Mouse (Mus musculus) E14TG2a.4 (cell line): ENCODE data around the gene Pemt.

ENCODE experiments used
- CTCF ChIP-seq: conservative IDR thresholded peaks from 2 replicates; pipeline ENCODE4 v1.5.1; 2014; ENCODE audit warnings: low read length
- NANOG ChIP-seq: IDR thresholded peaks from 2 replicates; pipeline ENCODE4 v1.6.1; 2014; ENCODE audit warnings: borderline replicate concordance, low read length, mixed read lengths
- POU5F1 ChIP-seq: IDR thresholded peaks from 2 replicates; pipeline ENCODE4 v1.6.1; 2014; ENCODE audit warnings: low read length, borderline replicate concordance

- TF ChIP-seq CTCF = no peak
- no peak for TF ChIP-seq NANOG
- TF ChIP-seq POU5F1 = no peak
Observed at GRCm38 (mm10) chr11:60073121-60073520, 26.8 kb upstream of the Pemt start.
